ENCODE assay signal across 8 mouse cellular contexts in the genomic region with DNA sequence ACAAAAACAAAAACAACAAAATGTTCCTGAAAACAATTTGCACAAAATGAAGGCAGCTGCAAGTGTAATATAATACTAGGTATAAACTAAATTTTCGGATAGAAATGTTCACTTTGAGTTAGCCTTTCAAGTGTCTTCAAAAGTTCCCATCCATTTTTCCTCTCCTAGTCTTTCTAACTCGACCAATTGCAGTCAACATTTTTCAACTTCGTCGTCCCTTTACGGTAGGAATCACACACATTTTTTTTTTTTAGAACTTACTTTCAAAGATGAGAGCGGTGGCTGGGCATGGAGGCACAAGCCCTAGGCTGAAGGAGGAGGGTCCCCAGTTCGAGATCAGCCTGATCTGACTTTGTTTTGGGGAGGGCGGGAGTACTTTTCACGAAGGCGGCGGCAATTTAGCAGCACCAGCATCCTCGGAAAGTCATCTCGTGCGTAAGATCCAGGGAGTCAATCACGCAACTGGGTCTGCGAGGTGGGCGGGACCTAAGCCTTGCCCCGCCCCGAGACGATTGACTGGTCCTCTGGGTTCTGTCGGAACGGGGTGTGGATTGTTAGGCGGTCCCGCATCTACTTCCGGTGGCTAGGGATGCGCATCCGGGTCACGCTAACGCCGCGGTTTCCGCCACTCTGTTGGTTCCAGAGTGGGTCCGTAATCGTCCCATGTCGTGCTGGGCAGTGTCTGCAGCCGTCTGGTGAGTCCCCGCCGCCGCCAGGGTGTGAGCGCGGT. TPM values are rescaled to one million over a fixed set of nuclear protein-coding genes. Genes with fewer than 3 reads are reported as not detected.
DNase-seq lines count a peak whose midpoint lies in the region; ATAC-seq lines count a peak whose summit lies in the region.

A gene (plus strand): TSS at position 527 of the 730 bp plus-strand sequence.

- no peaks in the 10 kb centered on the region for H3K9me3 ChIP-seq in intestine, embryonic 14.5 days (ENCODE audit: control insufficient read depth, low read length)

- no peaks in the 10 kb centered on the region for H3K4me1 ChIP-seq in intestine, embryonic 14.5 days (replicated peaks; ENCODE audit: control insufficient read depth, insufficient read depth, low read length)

- WGBS in intestine, embryonic 14.5 days = under 1% methylated on average over 41 of the region's 41 CpGs

- H3K36me3 ChIP-seq in intestine, embryonic 14.5 days (ENCODE audit: control insufficient read depth, insufficient read depth, low read length) = peaks cover 7% of the 10 kb centered on the region; the same call in 1 of the 2 replicates

- peak within 1 kb of the TSS; percentile 89 for H3K9ac ChIP-seq in intestine, embryonic 14.5 days (ENCODE audit: low read length)

- H3K27ac ChIP-seq in intestine, embryonic 14.5 days (ENCODE audit: low read depth) = peak within 1 kb of the TSS; percentile 77

- H3K4me2 ChIP-seq in intestine, embryonic 14.5 days (ENCODE audit: low read length) = peak within 1 kb of the TSS; percentile 79

- H3K27me3 ChIP-seq in intestine, embryonic 14.5 days (replicated peaks; ENCODE audit: control insufficient read depth, insufficient read depth, low read length) = no peaks in the 10 kb centered on the region

- ATAC-seq in intestine, embryonic 14.5 days (replicated peaks; ENCODE audit: low FRiP score, low TSS enrichment, low read depth) = peak; percentile 99

- intact Hi-C loops in left cerebral cortex, postnatal 14 days (cut with DNase I) = loop anchor here (5.0 kb wide), 1 partner anchor 71 kb away; no protein-coding TSS in a partner anchor

- peak within 1 kb of the TSS; percentile 96 for H3K4me3 ChIP-seq in intestine, embryonic 14.5 days (ENCODE audit: low read depth, low read length)

- peak; percentile 92 for DNase-seq in adrenal gland, adult 18-20 months (ENCODE audit: low spot score in 2 of 2)
- peak; percentile 98 for DNase-seq in embryo, embryonic 11 days
- peak; percentile 96 for DNase-seq in gastrocnemius, postnatal 25 days
- peak; percentile 96 for DNase-seq in intestine, embryonic 14.5 days (ENCODE audit: low spot score)
- DNase-seq in left cerebral cortex, postnatal 14 days (ENCODE audit: low spot score in 2 of 2) = peak; percentile 94 to 97
- DNase-seq in mesoderm, embryonic 11.5 days (ENCODE audit: low read depth, low spot score) = peak; percentile 97
- peak; percentile 92 to 94 for DNase-seq in right cerebral cortex, postnatal 36 days (ENCODE audit: low spot score in 2 of 2)
- peak; percentile 94 for DNase-seq in yolk sac, embryonic 10.5 days (ENCODE audit: low spot score)

RNA-seq across cellular contexts. Expression of the gene that starts here (rescaled TPM):
- 10 to 100 TPM; 27.9 to 32.3 TPM for total RNA-seq in adrenal gland, adult 18-20 months (2021)
- total RNA-seq in gastrocnemius, postnatal 25 days (2021) = 10 to 100 TPM; 11.1 to 11.5 TPM
- 27.0 and 28.1 TPM in 2 replicates for polyA plus RNA-seq in intestine, embryonic 14.5 days (2014; fragmentation: Nextera tagmentation; extraction: Ambion mirVana)
- total RNA-seq in left cerebral cortex, postnatal 14 days (2021) = 10 to 100 TPM; 26.6 to 29.4 TPM

Comparison
In these comparisons a context has a peak if more than half of its experiments do, and no peak if none do; other contexts are left out.
1. Peak in every context shown above with its lines: DNase-seq, ATAC-seq, H3K4me3 ChIP-seq and H3K27ac ChIP-seq.